Mouse (Mus musculus) bone marrow macrophage, adult 2 months (primary cell): ENCODE data around the gene Tpr.

Source experiments
- CTCF ChIP-seq: IDR thresholded peaks from 2 replicates; pipeline ENCODE4 v1.5.1; 2012; ENCODE audit warnings: low read depth, mild to moderate bottlenecking, low read length, moderate library complexity
- POLR2A ChIP-seq: IDR thresholded peaks from 2 replicates; pipeline ENCODE4 v1.6.1; 2012; ENCODE audit warnings: mild to moderate bottlenecking, low read depth, low read length, borderline replicate concordance

DNA sequence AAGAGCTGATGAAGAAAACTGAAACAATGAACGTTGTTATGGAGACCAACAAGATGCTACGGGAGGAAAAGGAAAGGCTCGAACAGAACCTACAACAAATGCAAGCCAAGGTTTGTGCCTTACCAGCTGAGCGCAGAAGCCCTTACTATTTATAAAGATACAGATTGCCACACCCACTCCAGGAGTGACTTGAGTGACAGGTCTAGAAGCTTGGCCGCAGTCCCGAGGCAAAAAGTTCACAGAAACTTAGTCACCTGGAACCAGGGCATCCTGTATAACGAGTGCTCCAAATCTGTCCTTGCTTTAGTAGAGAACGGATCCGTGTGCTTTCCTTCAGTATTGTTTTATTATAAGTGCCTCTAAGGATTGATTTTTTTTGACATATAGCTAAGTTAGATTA lies 33.0 kb downstream of the Tpr start:
- TF ChIP-seq CTCF (no peak), POLR2A (no peak)
